Mouse (Mus musculus) urinary bladder, adult 2 months (tissue): ENCODE results near the gene Kif3b. TPM values are rescaled to one million over a fixed set of nuclear protein-coding genes. Genes with fewer than 3 reads are reported as not detected.
"Not testable (repeated sequence)": the region's sequence is repeated elsewhere in the genome, so short reads cannot be mapped to it uniquely, and the experiment has no call there.

Experiments
- DNase-seq: peaks from one replicate; pipeline ENCODE4 v3.0.0; 2022; ENCODE audit warnings: low spot score
- polyA plus RNA-seq: library from polyadenylated mRNA; depleted of rRNA; stranded (reverse); fragments of >200 nt; gene quantifications from 2 replicates; pipeline ENCODE4 v1.2.3, GENCODE M21; 2012; rRNA removed

Gene Kif3b
- polyA plus RNA-seq, 1 experiment: 14.5 TPM

- peak; percentile 82 for DNase-seq
These were observed 54.4 kb downstream of the Kif3b start, which contains the start of gene Asxl1 for GRCm38 (mm10) chr2:153345454-153346220. TSS of gene Asxl1 (plus strand) at chr2:153345829.

- peak; percentile 63 for DNase-seq
These were observed 55.3 kb downstream of the Kif3b start for GRCm38 (mm10) chr2:153346221-153347182.

GRCm38 (mm10) chr2:153347183-153347781 lies 56.1 kb downstream of the Kif3b start:
- DNase-seq: no peak

- DNase-seq: no peak
These were observed 57.1 kb downstream of the Kif3b start for GRCm38 (mm10) chr2:153348100-153348831.

GRCm38 (mm10) chr2:153350552-153351181 lies 59.5 kb downstream of the Kif3b start:
- DNase-seq: no peak

- DNase-seq: no peak
These were observed 63.4 kb downstream of the Kif3b start for GRCm38 (mm10) chr2:153354648-153355047.

- no peak for DNase-seq
These were observed 65.6 kb downstream of the Kif3b start for GRCm38 (mm10) chr2:153356784-153357183.

- no peak for DNase-seq
These were observed 70.0 kb downstream of the Kif3b start for GRCm38 (mm10) chr2:153361101-153361710.

GRCm38 (mm10) chr2:153364531-153364930 lies 73.3 kb downstream of the Kif3b start:
- not testable (repeated sequence) for DNase-seq

GRCm38 (mm10) chr2:153370871-153371270 lies 79.7 kb downstream of the Kif3b start:
- no peak for DNase-seq

- DNase-seq: no peak
These were observed 84.2 kb downstream of the Kif3b start for GRCm38 (mm10) chr2:153375380-153375779.

GRCm38 (mm10) chr2:153380479-153380878 lies 89.3 kb downstream of the Kif3b start:
- DNase-seq: no peak

Other genes starting within 250 kb of the Kif3b start
- gene Ccm2l, start 225.5 kb upstream of the Kif3b start, polyA plus RNA-seq: 12.4 and 15.5 TPM in 2 replicates
- 4.0 and 4.3 TPM in 2 replicates for gene Hck, start 182.9 kb upstream of the Kif3b start, polyA plus RNA-seq
- gene Tm9sf4, start 130.1 kb upstream of the Kif3b start, polyA plus RNA-seq: 32.9 and 40.1 TPM in 2 replicates
- 4.7 and 4.9 TPM in 2 replicates for gene Tspyl3, start 66.0 kb upstream of the Kif3b start, polyA plus RNA-seq
- gene Plagl2, start 50.0 kb upstream of the Kif3b start, polyA plus RNA-seq: 5.2 and 8.8 TPM in 2 replicates
- 29.7 and 29.8 TPM in 2 replicates for gene Pofut1, start 49.9 kb upstream of the Kif3b start, polyA plus RNA-seq
- gene Asxl1, start 54.4 kb downstream of the Kif3b start, polyA plus RNA-seq: 14.5 and 19.3 TPM in 2 replicates
- not detected in 2 replicates for gene 4930404H24Rik, start 201.4 kb downstream of the Kif3b start, polyA plus RNA-seq
- 11.7 and 15.8 TPM in 2 replicates for gene Nol4l, start 238.6 kb downstream of the Kif3b start, polyA plus RNA-seq